Mouse (Mus musculus) stomach, adult 2 months (tissue): ENCODE data around the gene Pptc7. TPM values are rescaled to one million over a fixed set of nuclear protein-coding genes. Genes with fewer than 3 reads are reported as not detected.

Experiments used
- polyA plus RNA-seq: library from polyadenylated mRNA; depleted of rRNA; stranded (reverse); fragments of >200 nt; gene quantifications from 2 replicates; pipeline ENCODE4 v1.2.3, GENCODE M21; 2012; rRNA removed

The Pptc7 gene
- polyA plus RNA-seq: 11.9 and 13.2 TPM in 2 replicates

GRCm38 (mm10) chr5:122284183-122285028, at the start of gene Pptc7:
Pptc7 (plus strand) TSS chr5:122284365.

GRCm38 (mm10) chr5:122263933-122264905, 19.9 kb upstream of the Pptc7 start, which contains the start of gene Tctn1:
Tctn1 (minus strand) TSS chr5:122264460.

GRCm38 (mm10) chr5:122353807-122354491, 69.8 kb downstream of the Pptc7 start, which contains the start of the genes Rad9b and Vps29:
Rad9b (minus strand) TSS chr5:122354233.
Vps29 (plus strand) TSS chr5:122354369.

GRCm38 (mm10) chr5:122371591-122372191, 87.5 kb downstream of the Pptc7 start, which contains the start of gene Gpn3:
Gpn3 (plus strand) TSS chr5:122371876.

GRCm38 (mm10) chr5:122372192-122372769, 88.1 kb downstream of the Pptc7 start, which contains the start of gene Fam216a:
Fam216a (minus strand) TSS chr5:122372364.

Other genes with a start within 250 kb of the Pptc7 start
- gene Cux2, start 234.3 kb upstream of the Pptc7 start, polyA plus RNA-seq: 1.5 and 2.2 TPM in 2 replicates
- not detected in 2 replicates for gene Myl2, start 183.4 kb upstream of the Pptc7 start, polyA plus RNA-seq
- gene Ccdc63, start 143.5 kb upstream of the Pptc7 start, polyA plus RNA-seq: not detected in 2 replicates
- 14.2 and 15.7 TPM in 2 replicates for gene Ppp1cc, start 126.1 kb upstream of the Pptc7 start, polyA plus RNA-seq
- 0.87 and 1.2 TPM in 2 replicates for gene Hvcn1, start 77.6 kb upstream of the Pptc7 start, polyA plus RNA-seq
- 8.8 and 10.5 TPM in 2 replicates for gene Tctn1, start 19.9 kb upstream of the Pptc7 start, polyA plus RNA-seq
- 0.90 and 1.2 TPM in 2 replicates for gene Rad9b, start 69.9 kb downstream of the Pptc7 start, polyA plus RNA-seq
- 7.0 and 8.9 TPM in 2 replicates for gene Vps29, start 70.0 kb downstream of the Pptc7 start, polyA plus RNA-seq
- gene Gpn3, start 87.5 kb downstream of the Pptc7 start, polyA plus RNA-seq: 29.0 and 30.5 TPM in 2 replicates
- 4.2 and 6.9 TPM in 2 replicates for gene Fam216a, start 88.0 kb downstream of the Pptc7 start, polyA plus RNA-seq
- gene Arpc3, start 107.5 kb downstream of the Pptc7 start, polyA plus RNA-seq: 63.6 and 87.7 TPM in 2 replicates
- 12.0 and 14.9 TPM in 2 replicates for gene Anapc7, start 137.3 kb downstream of the Pptc7 start, polyA plus RNA-seq
- 38.9 and 42.4 TPM in 2 replicates for gene Atp2a2, start 217.9 kb downstream of the Pptc7 start, polyA plus RNA-seq